Mouse (Mus musculus) embryonic facial prominence, embryonic 13.5 days (tissue): Measurements from ENCODE around the gene Apon. TPM values are rescaled to one million over a fixed set of nuclear protein-coding genes. Genes with fewer than 3 reads are reported as not detected.
A peak's percentile ranks its signal among the peaks of the same experiment; 100 is the strongest.
"Not testable (repeated sequence)": the region's sequence is repeated elsewhere in the genome, so short reads cannot be mapped to it uniquely, and the experiment has no call there.

Experiments
- ATAC-seq: fragments of 200-750 bp; cut with Nextera tagmentation; 2 replicates; pipeline ENCODE4 v1.8.0; 2017; ENCODE audit warnings: low read depth; ENCODE audit not compliant: insufficient number of reproducible peaks, insufficient read depth, low FRiP score, low TSS enrichment
- H3K27ac ChIP-seq: fragments of 300-500 bp; sonication (generic); 2 replicates; pipeline ENCODE4 v1.5.1; 2015; ENCODE audit warnings: moderate library complexity, mild to moderate bottlenecking, inconsistent platforms
- H3K27me3 ChIP-seq: fragments of 300-500 bp; sonication (generic); 2 replicates; pipeline ENCODE4 v1.6.1; 2015; ENCODE audit warnings: mild to moderate bottlenecking, inconsistent platforms
- H3K36me3 ChIP-seq: fragments of 300-500 bp; sonication (generic); 2 replicates; pipeline ENCODE4 v1.6.1; 2015; ENCODE audit warnings: mild to moderate bottlenecking, inconsistent platforms
- H3K4me1 ChIP-seq: fragments of 300-500 bp; sonication (generic); 2 replicates; pipeline ENCODE4 v1.6.1; 2015; ENCODE audit warnings: inconsistent platforms
- H3K4me2 ChIP-seq: fragments of 300-500 bp; sonication (generic); 2 replicates; pipeline ENCODE4 v1.6.1; 2015; ENCODE audit warnings: moderate library complexity, mild to moderate bottlenecking, inconsistent platforms
- H3K4me3 ChIP-seq: fragments of 300-500 bp; sonication (generic); 2 replicates; pipeline ENCODE4 v1.5.1; 2015; ENCODE audit warnings: mild to moderate bottlenecking, inconsistent platforms
- H3K9ac ChIP-seq: fragments of 300-500 bp; sonication (generic); 2 replicates; pipeline ENCODE4 v1.6.1; 2015; ENCODE audit warnings: mild to moderate bottlenecking, inconsistent platforms
- H3K9me3 ChIP-seq: fragments of 300-500 bp; sonication (generic); 2 replicates; pipeline ENCODE4 v1.6.1; 2016; ENCODE audit warnings: inconsistent platforms
- WGBS: fragments of 180-500 bp; shearing (Covaris S2); methylation state at CpG from one replicate; pipeline ENCODE4 v1.1.7; 2015; ENCODE audit warnings: mixed read lengths; 5-methylcytosine and 5-hydroxymethylcytosine counted together
- polyA plus RNA-seq: library from polyadenylated mRNA; unstranded; fragments of >200 nt; fragmentation: Nextera tagmentation; extraction: Ambion mirVana; gene quantifications from 2 replicates; pipeline ENCODE4 v1.2.1, GENCODE M21; 2015

The Apon gene
- polyA plus RNA-seq, 1 experiment from 2014 or later, result 0.58 TPM

- H3K9ac ChIP-seq, result no peak overlapping the region
- ATAC-seq, result no peak
- no peaks in the 10 kb centered on the region for H3K9me3 ChIP-seq
- no peak overlapping the region for H3K4me3 ChIP-seq
- no peak overlapping the region for H3K4me2 ChIP-seq
- H3K27me3 ChIP-seq, result no peaks in the 10 kb centered on the region
- H3K27ac ChIP-seq, result no peak overlapping the region
- 80% methylated on average over 22 of the region's 22 CpGs for WGBS
- no peaks in the 10 kb centered on the region for H3K36me3 ChIP-seq
- no peaks in the 10 kb centered on the region for H3K4me1 ChIP-seq
These were observed 8.4 kb downstream of the Apon start for GRCm38 (mm10) chr10:128262300-128262699.

- ATAC-seq, result no peak
- Histone ChIP-seq H3K36me3 (no peaks in the 10 kb centered on the region), H3K4me2 (no peak overlapping the region), H3K9me3 (no peaks in the 10 kb centered on the region), H3K27me3 (no peaks in the 10 kb centered on the region), H3K9ac (no peak overlapping the region), H3K4me3 (no peak overlapping the region), H3K4me1 (no peaks in the 10 kb centered on the region), H3K27ac (no peak overlapping the region)
- WGBS, result 83% methylated on average over 6 of the region's 6 CpGs
These were observed 9.8 kb downstream of the Apon start for GRCm38 (mm10) chr10:128263393-128264310.

- no peak within 1 kb of the TSS for H3K4me3 ChIP-seq
These were observed 14.5 kb downstream of the Apon start, which contains the start of gene Apof for GRCm38 (mm10) chr10:128268371-128268770. Gene Apof, plus strand, starts transcription at chr10:128268671.

GRCm38 (mm10) chr10:128269206-128269910 lies 15.5 kb downstream of the Apon start:
- H3K27me3 ChIP-seq, result no peaks in the 10 kb centered on the region
- H3K4me2 ChIP-seq, result peak overlapping the region; percentile 72; the same call in 1 of the 2 replicates
- H3K27ac ChIP-seq, result no peak overlapping the region
- H3K4me1 ChIP-seq, result peaks cover 4% of the 10 kb centered on the region; the same call in 1 of the 2 replicates
- H3K4me3 ChIP-seq, result no peak overlapping the region
- H3K36me3 ChIP-seq, result no peaks in the 10 kb centered on the region
- H3K9me3 ChIP-seq, result no peaks in the 10 kb centered on the region
- ATAC-seq, result no peak
- WGBS, result 87% methylated on average over 16 of the region's 16 CpGs
- no peak overlapping the region for H3K9ac ChIP-seq

More at GRCm38 (mm10) chr10:128268371-128268770, 14.5 kb downstream of the Apon start, which contains the start of gene Apof:
- H3K27ac ChIP-seq, result no peak within 1 kb of the TSS
- WGBS, result 52% methylated on average over 6 of the region's 6 CpGs
- no peaks in the 10 kb centered on the region for H3K36me3 ChIP-seq
- peaks cover 4% of the 10 kb centered on the region; the same call in 1 of the 2 replicates for H3K4me1 ChIP-seq
- ATAC-seq, result no peak
- H3K9ac ChIP-seq, result no peak within 1 kb of the TSS
- H3K27me3 ChIP-seq, result no peaks in the 10 kb centered on the region
- H3K9me3 ChIP-seq, result no peaks in the 10 kb centered on the region
- H3K4me2 ChIP-seq, result no peak within 1 kb of the TSS

GRCm38 (mm10) chr10:128270287-128270841 lies 16.5 kb downstream of the Apon start, which contains the start of gene Stat2:
Gene Stat2, plus strand, starts transcription at chr10:128270559.
- H3K4me1 ChIP-seq, result peaks cover 4% of the 10 kb centered on the region; the same call in 1 of the 2 replicates
- ATAC-seq, result peak; percentile 98
- H3K9ac ChIP-seq, result peak within 1 kb of the TSS; percentile 84
- H3K36me3 ChIP-seq, result no peaks in the 10 kb centered on the region
- no peaks in the 10 kb centered on the region for H3K27me3 ChIP-seq
- H3K27ac ChIP-seq, result peak within 1 kb of the TSS; percentile 78; the same call in 1 of the 2 replicates
- under 1% methylated on average over 43 of the region's 43 CpGs for WGBS
- H3K4me2 ChIP-seq, result peak within 1 kb of the TSS; percentile 72
- no peaks in the 10 kb centered on the region for H3K9me3 ChIP-seq
- peak within 1 kb of the TSS; percentile 78 for H3K4me3 ChIP-seq

GRCm38 (mm10) chr10:128270866-128271265 lies 17.0 kb downstream of the Apon start:
- Histone ChIP-seq H3K27me3 (no peaks in the 10 kb centered on the region), H3K4me2 (peak overlapping the region; percentile 72), H3K27ac (peak overlapping the region; percentile 78; the same call in 1 of the 2 replicates), H3K36me3 (no peaks in the 10 kb centered on the region), H3K9ac (peak overlapping the region; percentile 84), H3K9me3 (no peaks in the 10 kb centered on the region), H3K4me1 (peaks cover 4% of the 10 kb centered on the region; the same call in 1 of the 2 replicates), H3K4me3 (peak overlapping the region; percentile 78)
- 40% methylated on average over 7 of the region's 7 CpGs for WGBS
- no peak for ATAC-seq

- WGBS, result 60% methylated on average over 2 of the region's 2 CpGs
- Histone ChIP-seq H3K9me3 (no peaks in the 10 kb centered on the region), H3K9ac (no peak overlapping the region), H3K27me3 (no peaks in the 10 kb centered on the region), H3K36me3 (peaks cover 5% of the 10 kb centered on the region), H3K4me2 (no peak overlapping the region), H3K4me3 (no peak overlapping the region), H3K4me1 (peaks cover 4% of the 10 kb centered on the region; the same call in 1 of the 2 replicates), H3K27ac (no peak overlapping the region)
- no peak for ATAC-seq
These were observed 18.0 kb downstream of the Apon start for GRCm38 (mm10) chr10:128271883-128272282.

- not testable (repeated sequence) for H3K4me3 ChIP-seq, H3K9ac ChIP-seq, H3K4me2 ChIP-seq, H3K9me3 ChIP-seq, H3K4me1 ChIP-seq, H3K27me3 ChIP-seq, H3K27ac ChIP-seq, ATAC-seq
- peaks cover 14% of the 10 kb centered on the region for H3K36me3 ChIP-seq
- WGBS, result 93% methylated on average over 4 of the region's 7 CpGs
These were observed 19.0 kb downstream of the Apon start for GRCm38 (mm10) chr10:128272819-128273439.

GRCm38 (mm10) chr10:128275374-128275773 lies 21.5 kb downstream of the Apon start:
- not testable (repeated sequence) for H3K4me2 ChIP-seq

GRCm38 (mm10) chr10:128278158-128278557 lies 24.3 kb downstream of the Apon start:
- no peaks in the 10 kb centered on the region for H3K4me1 ChIP-seq
- H3K9ac ChIP-seq, result no peak overlapping the region
- no peak overlapping the region for H3K27ac ChIP-seq
- no peak overlapping the region for H3K4me2 ChIP-seq
- no peaks in the 10 kb centered on the region for H3K9me3 ChIP-seq
- peaks cover 57% of the 10 kb centered on the region for H3K36me3 ChIP-seq
- 62% methylated on average over 6 of the region's 6 CpGs for WGBS
- H3K27me3 ChIP-seq, result no peaks in the 10 kb centered on the region
- H3K4me3 ChIP-seq, result no peak overlapping the region
- ATAC-seq, result no peak

More at GRCm38 (mm10) chr10:128275374-128275773, 21.5 kb downstream of the Apon start:
- peaks cover 32% of the 10 kb centered on the region for H3K36me3 ChIP-seq
- H3K27me3 ChIP-seq, H3K9me3 ChIP-seq, ATAC-seq, H3K9ac ChIP-seq, H3K27ac ChIP-seq, H3K4me3 ChIP-seq, H3K4me1 ChIP-seq: not testable (repeated sequence)
- WGBS, result 98% methylated on average over 1 of the region's 1 CpGs

GRCm38 (mm10) chr10:128280943-128281342 lies 27.0 kb downstream of the Apon start:
- no peaks in the 10 kb centered on the region for H3K4me1 ChIP-seq
- no peak for ATAC-seq
- H3K4me3 ChIP-seq, result no peak overlapping the region
- H3K36me3 ChIP-seq, result peaks cover 80% of the 10 kb centered on the region
- no peak overlapping the region for H3K9ac ChIP-seq
- no peaks in the 10 kb centered on the region for H3K9me3 ChIP-seq
- H3K27ac ChIP-seq, result no peak overlapping the region
- WGBS, result 82% methylated on average over 6 of the region's 6 CpGs
- H3K4me2 ChIP-seq, result no peak overlapping the region
- no peaks in the 10 kb centered on the region for H3K27me3 ChIP-seq
